Mouse (Mus musculus): ENCODE measurements around the gene Gm5129.

GRCm38 (mm10) chr5:29711631-29712030 is 24.1 kb downstream of the Gm5129 start:
- TF ChIP-seq CTCF (IDR thresholded peaks at IDR 0.05; ENCODE audit: insufficient read depth, low read depth, low read length) (no peak), POLR2A (IDR thresholded peaks at IDR 0.05; ENCODE audit: insufficient read depth, low read depth, low read length) (no peak)

All from olfactory bulb, adult 2 months (tissue).